Mouse (Mus musculus) forebrain, embryonic 15.5 days (tissue): ENCODE measurements at regions not wholly inside any gene's neighbourhood (a gene's known extent, or its start where the extent isn't known, plus 50 kb on each side); places are given as distances from the start of the nearest gene placed in this dataset.
A peak's percentile ranks its signal among the peaks of the same experiment; 100 is the strongest.

Experiments
- ATAC-seq: fragments of 200-750 bp; cut with Nextera tagmentation; replicated peaks from 2 replicates; pipeline ENCODE4 v1.8.0; 2017; ENCODE audit warnings: mild to moderate bottlenecking, moderate TSS enrichment, moderate library complexity
- H3K27ac ChIP-seq: fragments of 300-500 bp; sonication (generic); replicated peaks from 2 replicates; pipeline ENCODE4 v1.5.1; 2015; ENCODE audit warnings: mild to moderate bottlenecking, inconsistent platforms
- H3K27me3 ChIP-seq: fragments of 300-500 bp; sonication (generic); 2 replicates; pipeline ENCODE4 v1.6.1; 2015; ENCODE audit warnings: inconsistent platforms
- H3K36me3 ChIP-seq: fragments of 300-500 bp; sonication (generic); 2 replicates; pipeline ENCODE4 v1.6.1; 2015; ENCODE audit warnings: mild to moderate bottlenecking, inconsistent platforms
- H3K4me1 ChIP-seq: fragments of 300-500 bp; sonication (generic); 2 replicates; pipeline ENCODE4 v1.6.1; 2015; ENCODE audit warnings: inconsistent platforms
- H3K4me2 ChIP-seq: fragments of 300-500 bp; sonication (generic); replicated peaks from 2 replicates; pipeline ENCODE4 v1.6.1; 2015; ENCODE audit warnings: mild to moderate bottlenecking, inconsistent platforms
- H3K4me3 ChIP-seq: fragments of 300-500 bp; sonication (generic); 2 replicates; pipeline ENCODE4 v1.5.1; 2015; ENCODE audit warnings: mild to moderate bottlenecking, inconsistent platforms
- H3K9ac ChIP-seq: fragments of 300-500 bp; sonication (generic); replicated peaks from 2 replicates; pipeline ENCODE4 v1.6.1; 2015; ENCODE audit warnings: mild to moderate bottlenecking, inconsistent platforms
- H3K9me3 ChIP-seq: fragments of 300-500 bp; sonication (generic); 2 replicates; pipeline ENCODE4 v1.6.1; 2016; ENCODE audit warnings: inconsistent platforms
- WGBS: fragments of 180-500 bp; shearing (Covaris S2); methylation state at CpG from one replicate; pipeline ENCODE4 v1.1.7; 2015; ENCODE audit warnings: mixed read lengths; 5-methylcytosine and 5-hydroxymethylcytosine counted together

GRCm38 (mm10) chr9:61530263-61531045, 158.3 kb downstream of the Tle3 start:
- 8% methylated on average over 4 of the region's 4 CpGs for WGBS
- peak overlapping the region; percentile 35 for H3K27ac ChIP-seq

GRCm38 (mm10) chr9:61528286-61528865, 156.2 kb downstream of the Tle3 start:
- WGBS: 21% methylated on average over 12 of the region's 12 CpGs
- no peak for ATAC-seq
- H3K4me1 ChIP-seq: peaks cover 42% of the 10 kb centered on the region

More at GRCm38 (mm10) chr9:61530263-61531045, 158.3 kb downstream of the Tle3 start:
- no peak overlapping the region for H3K4me3 ChIP-seq
- peaks cover 42% of the 10 kb centered on the region for H3K4me1 ChIP-seq
- no peaks in the 10 kb centered on the region for H3K27me3 ChIP-seq
- H3K4me2 ChIP-seq: no peak overlapping the region
- ATAC-seq: peak; percentile 84
- H3K36me3 ChIP-seq: no peaks in the 10 kb centered on the region
- no peak overlapping the region for H3K9ac ChIP-seq
- H3K9me3 ChIP-seq: no peaks in the 10 kb centered on the region

GRCm38 (mm10) chr9:61527491-61528056, 155.4 kb downstream of the Tle3 start:
- Histone ChIP-seq H3K9ac (no peak overlapping the region), H3K4me3 (no peak overlapping the region), H3K27me3 (no peaks in the 10 kb centered on the region), H3K27ac (no peak overlapping the region), H3K4me2 (no peak overlapping the region), H3K4me1 (peaks cover 42% of the 10 kb centered on the region), H3K9me3 (peaks cover 5% of the 10 kb centered on the region; the same call in 1 of the 2 replicates), H3K36me3 (no peaks in the 10 kb centered on the region)
- 84% methylated on average over 5 of the region's 5 CpGs for WGBS
- ATAC-seq: no peak

More at GRCm38 (mm10) chr9:61528286-61528865, 156.2 kb downstream of the Tle3 start:
- Histone ChIP-seq H3K9me3 (no peaks in the 10 kb centered on the region), H3K36me3 (no peaks in the 10 kb centered on the region), H3K4me2 (no peak overlapping the region), H3K27ac (no peak overlapping the region), H3K9ac (no peak overlapping the region), H3K27me3 (no peaks in the 10 kb centered on the region), H3K4me3 (no peak overlapping the region)

GRCm38 (mm10) chr9:61520136-61520535, 148.0 kb downstream of the Tle3 start:
- Histone ChIP-seq H3K36me3 (no peaks in the 10 kb centered on the region), H3K9ac (no peak overlapping the region), H3K4me1 (no peaks in the 10 kb centered on the region), H3K27me3 (no peaks in the 10 kb centered on the region), H3K9me3 (peaks cover 12% of the 10 kb centered on the region; the same call in 1 of the 2 replicates), H3K27ac (no peak overlapping the region), H3K4me3 (no peak overlapping the region), H3K4me2 (no peak overlapping the region)
- 73% methylated on average over 5 of the region's 5 CpGs for WGBS
- no peak for ATAC-seq

GRCm38 (mm10) chr9:61517906-61518305, 145.7 kb downstream of the Tle3 start:
- Histone ChIP-seq H3K27ac (no peak overlapping the region), H3K4me3 (no peak overlapping the region), H3K4me2 (no peak overlapping the region), H3K4me1 (no peaks in the 10 kb centered on the region), H3K9ac (no peak overlapping the region), H3K36me3 (no peaks in the 10 kb centered on the region), H3K27me3 (no peaks in the 10 kb centered on the region), H3K9me3 (peaks cover 10% of the 10 kb centered on the region; the same call in 1 of the 2 replicates)
- no peak for ATAC-seq
- 88% methylated on average over 7 of the region's 7 CpGs for WGBS

- no peaks in the 10 kb centered on the region for H3K9me3 ChIP-seq
- peaks cover 26% of the 10 kb centered on the region for H3K4me1 ChIP-seq
- H3K4me3 ChIP-seq: no peak overlapping the region
- H3K36me3 ChIP-seq: no peaks in the 10 kb centered on the region
- H3K4me2 ChIP-seq: no peak overlapping the region
- H3K9ac ChIP-seq: no peak overlapping the region
- no peaks in the 10 kb centered on the region for H3K27me3 ChIP-seq
- no peak for ATAC-seq
- peak overlapping the region; percentile 73; the same call in 1 of the 2 replicates for H3K27ac ChIP-seq
Observed at GRCm38 (mm10) chr9:61511436-61511835, 139.3 kb downstream of the Tle3 start.

GRCm38 (mm10) chr9:61510217-61510893, 138.2 kb downstream of the Tle3 start:
- peak; percentile 88 for ATAC-seq
- H3K27me3 ChIP-seq: no peaks in the 10 kb centered on the region
- peaks cover 26% of the 10 kb centered on the region for H3K4me1 ChIP-seq
- 3% methylated on average over 14 of the region's 14 CpGs for WGBS
- peak overlapping the region; percentile 73 for H3K27ac ChIP-seq
- peak overlapping the region; percentile 36 for H3K4me2 ChIP-seq
- H3K4me3 ChIP-seq: peak overlapping the region; percentile 2; the same call in 1 of the 2 replicates
- no peak overlapping the region for H3K9ac ChIP-seq
- H3K36me3 ChIP-seq: no peaks in the 10 kb centered on the region
- no peaks in the 10 kb centered on the region for H3K9me3 ChIP-seq

GRCm38 (mm10) chr9:61509591-61510191, 137.5 kb downstream of the Tle3 start:
- Histone ChIP-seq H3K9me3 (no peaks in the 10 kb centered on the region), H3K27ac (peak overlapping the region; percentile 73), H3K36me3 (no peaks in the 10 kb centered on the region), H3K27me3 (peaks cover 3% of the 10 kb centered on the region; the same call in 1 of the 2 replicates), H3K9ac (no peak overlapping the region), H3K4me1 (peaks cover 26% of the 10 kb centered on the region), H3K4me2 (peak overlapping the region; percentile 36), H3K4me3 (peak overlapping the region; percentile 2; the same call in 1 of the 2 replicates)
- 8% methylated on average over 26 of the region's 26 CpGs for WGBS
- ATAC-seq: peak; percentile 79

- no peaks in the 10 kb centered on the region for H3K9me3 ChIP-seq
- H3K4me1 ChIP-seq: peaks cover 26% of the 10 kb centered on the region
- no peaks in the 10 kb centered on the region for H3K36me3 ChIP-seq
- no peak overlapping the region for H3K4me3 ChIP-seq
- ATAC-seq: no peak
- peak overlapping the region; percentile 73; the same call in 1 of the 2 replicates for H3K27ac ChIP-seq
- H3K27me3 ChIP-seq: peaks cover 7% of the 10 kb centered on the region; the same call in 1 of the 2 replicates
- WGBS: 50% methylated on average over 5 of the region's 5 CpGs
- no peak overlapping the region for H3K9ac ChIP-seq
- no peak overlapping the region for H3K4me2 ChIP-seq
Observed at GRCm38 (mm10) chr9:61509091-61509490, 136.9 kb downstream of the Tle3 start.

GRCm38 (mm10) chr9:61500851-61501250, 128.7 kb downstream of the Tle3 start:
- no peaks in the 10 kb centered on the region for H3K9me3 ChIP-seq
- no peaks in the 10 kb centered on the region for H3K36me3 ChIP-seq
- no peak overlapping the region for H3K27ac ChIP-seq
- H3K9ac ChIP-seq: no peak overlapping the region
- 64% methylated on average over 9 of the region's 9 CpGs for WGBS
- peaks cover 10% of the 10 kb centered on the region; the same call in 1 of the 2 replicates for H3K27me3 ChIP-seq
- H3K4me2 ChIP-seq: no peak overlapping the region
- H3K4me1 ChIP-seq: no peaks in the 10 kb centered on the region
- ATAC-seq: no peak
- H3K4me3 ChIP-seq: no peak overlapping the region

- Histone ChIP-seq H3K9me3 (no peaks in the 10 kb centered on the region), H3K9ac (no peak overlapping the region), H3K27ac (no peak overlapping the region), H3K4me1 (peaks cover 19% of the 10 kb centered on the region), H3K4me2 (no peak overlapping the region), H3K27me3 (peaks cover 45% of the 10 kb centered on the region), H3K36me3 (no peaks in the 10 kb centered on the region), H3K4me3 (no peak overlapping the region)
- 51% methylated on average over 8 of the region's 8 CpGs for WGBS
- ATAC-seq: peak; percentile 43
Observed at GRCm38 (mm10) chr9:61492896-61493295, 120.7 kb downstream of the Tle3 start.
